Mouse (Mus musculus) bone marrow, adult 2 months (tissue): ENCODE data around the gene Slc7a5. TPM values are rescaled to one million over a fixed set of nuclear protein-coding genes. Genes with fewer than 3 reads are reported as not detected.
A peak's percentile ranks its signal among the peaks of the same experiment; 100 is the strongest.

Experiments
- H3K27ac ChIP-seq: fragments of 200-500 bp; 2 replicates; pipeline ENCODE4 v1.5.1; 2012; ENCODE audit warnings: low read depth, mild to moderate bottlenecking, control low read depth, inconsistent platforms, low read length; ENCODE audit not compliant: control insufficient read depth, poor library complexity, insufficient read depth
- H3K4me1 ChIP-seq: fragments of 200-500 bp; 2 replicates; pipeline ENCODE4 v1.6.1; 2011; ENCODE audit warnings: low read length; ENCODE audit not compliant: control insufficient read depth, insufficient read depth
- H3K4me3 ChIP-seq: fragments of 200-500 bp; replicated peaks from 2 replicates; pipeline ENCODE3; 2011; ENCODE audit warnings: mild to moderate bottlenecking, low read depth, low read length, control low read depth; ENCODE audit not compliant: control insufficient read depth
- CTCF ChIP-seq: fragments of 200-500 bp; IDR thresholded peaks from 2 replicates; pipeline ENCODE4 v1.5.1; 2011; ENCODE audit warnings: low read length, control low read depth; ENCODE audit not compliant: control insufficient read depth, insufficient read depth
- POLR2A ChIP-seq: fragments of 200-500 bp; IDR thresholded peaks from 2 replicates; pipeline ENCODE4 v1.6.1; 2011; ENCODE audit warnings: low read depth, mild to moderate bottlenecking, control low read depth, low read length, borderline replicate concordance; ENCODE audit not compliant: control insufficient read depth
- WGBS: fragments of 180-500 bp; shearing (Covaris S2); methylation state at CpG from one replicate; pipeline ENCODE4 v1.1.7; 2018; 5-methylcytosine and 5-hydroxymethylcytosine counted together
- polyA plus RNA-seq: library from polyadenylated mRNA; stranded (reverse); fragments of >200 nt; gene quantifications from 2 replicates; pipeline ENCODE4 v1.2.4, GENCODE M21; 2011; ENCODE audit warnings: low replicate concordance; ENCODE audit not compliant: missing spikeins, insufficient read depth, insufficient read length

The Slc7a5 gene
- polyA plus RNA-seq, 1 experiment: 66.4 TPM

DNA sequence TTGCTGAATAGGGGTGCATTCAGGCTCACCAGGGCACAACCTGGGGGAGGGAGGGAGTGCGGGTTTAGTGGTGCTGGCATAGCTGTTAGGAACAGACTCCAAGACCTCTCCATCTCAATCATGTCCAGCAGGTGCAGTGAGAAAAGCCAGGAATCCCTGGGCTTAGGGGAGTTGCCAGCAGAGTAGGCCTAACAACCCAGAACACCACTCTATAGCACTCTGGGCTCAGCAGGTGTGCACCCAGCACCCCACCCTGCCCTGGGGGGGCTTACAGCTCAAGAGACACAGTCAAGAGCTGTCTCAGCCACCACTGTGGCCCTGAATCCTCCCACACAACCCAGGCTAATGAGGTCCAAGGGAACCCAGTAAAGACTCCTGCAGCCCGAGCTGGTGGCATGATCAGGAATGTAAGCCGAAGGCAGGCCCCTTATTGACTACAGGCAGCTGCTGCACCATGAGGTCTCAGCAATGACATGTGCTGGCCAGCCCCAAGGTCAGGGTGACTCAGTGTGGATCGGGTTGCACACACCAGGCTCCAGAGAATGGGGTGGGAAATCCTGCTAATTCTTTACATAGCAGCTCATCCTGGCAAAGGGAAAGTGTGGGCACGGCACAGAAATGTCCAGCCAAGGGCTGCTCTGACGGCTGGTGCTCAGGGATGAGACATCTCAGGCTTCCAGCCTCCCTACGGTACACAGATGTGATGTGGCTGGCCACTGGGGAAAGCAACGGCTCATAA is 5.8 kb downstream of the Slc7a5 start:
- Histone ChIP-seq H3K4me3 (no peak overlapping the region), H3K27ac (no peak overlapping the region; the same call in 1 of the 2 replicates), H3K4me1 (peaks cover 4% of the 10 kb centered on the region; the same call in 1 of the 2 replicates)
- 85% methylated on average over 8 of the region's 8 CpGs for WGBS
- TF ChIP-seq CTCF (no peak), POLR2A (no peak)

DNA sequence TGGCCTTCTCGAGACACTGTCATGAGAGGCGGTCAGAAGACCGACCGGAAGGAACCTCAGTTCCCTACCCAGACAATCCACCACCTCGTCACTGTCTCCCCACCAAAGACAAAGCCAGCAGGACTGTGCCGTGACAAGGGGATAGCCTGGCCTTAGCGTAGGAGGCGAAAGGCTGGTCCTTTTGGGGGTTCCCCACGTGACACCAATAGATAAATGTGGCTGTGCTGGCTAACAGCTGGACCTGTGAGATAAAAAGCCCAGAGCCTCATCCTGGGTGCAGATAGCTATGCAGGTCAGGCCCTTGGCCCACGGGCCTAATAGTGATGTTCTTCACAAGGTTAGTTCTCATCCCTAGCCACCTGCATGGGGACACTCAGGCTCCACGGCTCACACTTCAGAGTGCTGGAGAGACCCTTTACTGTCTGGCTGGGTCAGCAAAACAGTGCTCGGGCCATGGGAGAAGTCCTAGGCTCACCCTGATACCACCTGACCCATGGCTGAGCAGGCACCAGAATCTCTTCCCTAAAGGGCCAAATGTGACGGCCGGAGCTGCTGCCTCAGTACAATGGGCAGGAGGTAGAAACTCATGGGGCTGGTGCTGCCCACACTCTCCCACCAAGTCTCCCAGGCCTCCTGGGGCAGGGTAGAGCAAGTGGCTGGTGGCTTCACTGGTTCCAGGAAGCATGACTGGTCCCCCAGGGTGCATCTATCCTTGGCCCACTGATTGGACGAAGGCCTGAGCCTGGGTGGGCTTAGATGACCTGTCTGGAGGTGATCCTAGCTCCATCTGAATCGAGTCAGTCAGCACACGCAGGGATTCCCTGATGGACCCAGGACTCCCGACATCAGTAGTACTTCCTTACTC is 8.1 kb downstream of the Slc7a5 start:
- TF ChIP-seq POLR2A (peak; percentile 56; the same call in 1 of the 2 replicates), CTCF (no peak)
- H3K4me3 ChIP-seq: peak overlapping the region; percentile 26
- WGBS: 70% methylated on average over 18 of the region's 18 CpGs
- peaks cover 4% of the 10 kb centered on the region; the same call in 1 of the 2 replicates for H3K4me1 ChIP-seq
- H3K27ac ChIP-seq: peak overlapping the region; percentile 96

DNA sequence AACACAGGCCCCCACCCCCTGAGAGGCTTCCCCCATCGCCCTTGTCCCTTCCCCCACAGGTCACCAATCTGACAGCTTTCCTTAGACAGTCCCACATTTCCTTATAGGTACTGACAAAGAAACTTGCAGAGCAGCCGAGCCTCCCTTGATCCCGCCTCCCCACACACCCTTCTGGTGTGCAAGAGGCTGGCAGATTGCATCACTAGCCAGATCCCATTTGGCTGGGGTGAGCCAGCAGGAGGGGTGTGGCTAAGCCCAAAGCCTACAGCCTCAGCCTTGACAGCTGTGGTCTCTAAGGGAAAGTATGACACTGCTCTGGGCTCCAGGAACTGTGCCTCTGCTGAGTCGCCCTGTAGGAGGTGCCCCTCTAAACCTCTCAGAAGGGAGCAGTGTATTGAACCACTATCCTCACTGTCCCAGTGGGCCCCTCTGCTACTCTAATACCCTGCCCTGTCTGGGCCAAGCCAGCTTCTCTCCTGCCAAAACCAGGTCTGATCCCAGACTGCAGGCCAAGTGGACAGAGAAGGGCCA is 9.0 kb downstream of the Slc7a5 start:
- Histone ChIP-seq H3K4me1 (peaks cover 4% of the 10 kb centered on the region; the same call in 1 of the 2 replicates), H3K4me3 (peak overlapping the region; percentile 19), H3K27ac (peak overlapping the region; percentile 96)
- TF ChIP-seq POLR2A: peak; percentile 57; the same call in 1 of the 2 replicates
- no peak for TF ChIP-seq CTCF
- 5% methylated on average over 4 of the region's 4 CpGs for WGBS

DNA sequence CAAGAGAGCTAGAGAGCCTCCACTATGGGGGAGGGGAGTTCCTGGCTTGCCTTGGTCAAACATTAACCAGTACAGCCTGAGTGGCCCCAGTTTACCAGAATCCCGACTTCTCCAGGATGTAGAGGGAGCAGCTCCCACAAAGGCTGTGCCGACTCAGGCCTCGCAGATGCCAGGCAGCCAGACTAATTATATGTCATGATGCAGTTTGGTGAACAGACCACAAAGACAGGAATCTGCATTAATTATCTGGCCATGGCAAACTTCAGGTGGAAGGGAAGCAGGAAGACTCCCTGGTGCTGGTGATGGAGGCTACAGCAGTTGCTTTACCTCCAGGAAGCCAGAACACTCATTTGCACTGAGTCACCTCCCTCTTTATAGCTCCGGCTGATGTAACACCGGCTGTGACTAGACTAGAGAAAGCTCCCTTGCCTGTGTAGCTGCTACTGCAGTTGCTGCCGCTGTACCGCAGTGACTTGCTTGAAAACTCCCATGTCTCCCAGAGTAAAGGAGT is 9.6 kb downstream of the Slc7a5 start:
- Histone ChIP-seq H3K4me1 (peaks cover 4% of the 10 kb centered on the region; the same call in 1 of the 2 replicates), H3K4me3 (peak overlapping the region; percentile 19), H3K27ac (peak overlapping the region; percentile 96)
- 48% methylated on average over 7 of the region's 7 CpGs for WGBS
- TF ChIP-seq CTCF (no peak), POLR2A (no peak)

DNA sequence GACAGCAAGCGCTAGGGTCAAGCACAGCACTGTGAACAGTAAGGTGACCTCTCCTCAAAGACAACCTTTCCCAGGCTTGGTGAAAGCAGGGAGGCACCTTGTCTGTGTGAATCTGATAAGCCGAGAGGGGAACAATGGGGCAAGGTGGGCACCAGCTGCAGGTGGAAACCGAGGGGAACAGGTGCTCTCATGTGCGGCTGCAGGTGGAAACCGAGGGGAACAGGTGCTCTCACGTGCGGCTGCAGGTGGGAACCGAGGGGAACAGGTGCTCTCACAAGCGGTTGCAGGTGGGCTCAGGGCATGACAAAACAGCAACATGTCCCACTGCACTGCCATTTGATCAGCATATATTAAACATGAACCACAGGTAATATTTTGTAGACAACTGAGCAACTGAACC is 10.3 kb downstream of the Slc7a5 start:
- TF ChIP-seq POLR2A (no peak), CTCF (no peak)
- Histone ChIP-seq H3K4me3 (no peak overlapping the region), H3K27ac (peak overlapping the region; percentile 25), H3K4me1 (peaks cover 4% of the 10 kb centered on the region; the same call in 1 of the 2 replicates)
- WGBS: 83% methylated on average over 9 of the region's 9 CpGs

DNA sequence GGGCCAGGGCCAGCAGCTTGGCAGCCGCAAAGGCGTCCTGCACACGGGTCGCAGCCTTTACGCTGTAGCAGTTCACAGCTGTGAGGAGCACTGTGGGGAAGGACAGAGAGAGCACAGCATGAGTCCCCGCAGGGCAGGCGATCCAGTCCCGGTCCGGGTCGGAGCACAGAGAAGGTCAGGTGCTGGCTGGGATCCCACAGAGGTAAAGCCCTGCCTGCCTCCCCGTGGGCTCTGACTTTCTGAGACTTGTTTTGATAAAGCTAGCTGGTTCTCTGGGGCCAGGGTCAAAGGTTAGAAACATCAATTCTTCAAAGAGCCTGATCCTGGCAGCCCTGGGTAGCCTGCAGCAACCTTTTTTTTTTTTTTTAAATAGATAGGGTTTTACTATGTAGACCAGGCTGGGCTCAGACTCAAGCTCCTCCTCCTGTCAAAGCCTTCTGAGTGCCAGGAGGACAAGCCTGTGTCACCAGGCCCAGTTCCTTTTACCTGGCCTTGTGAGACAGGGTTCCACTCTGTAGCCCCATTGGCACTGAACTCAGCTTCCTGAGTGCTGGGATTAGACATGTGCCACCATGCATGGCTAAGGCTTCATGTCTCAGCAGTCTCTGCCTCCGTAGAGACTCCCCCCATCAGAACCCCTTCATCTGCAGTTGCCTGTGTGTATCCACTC is 10.9 kb downstream of the Slc7a5 start:
- 94% methylated on average over 12 of the region's 12 CpGs for WGBS
- no peak overlapping the region for H3K4me3 ChIP-seq
- peaks cover 4% of the 10 kb centered on the region; the same call in 1 of the 2 replicates for H3K4me1 ChIP-seq
- TF ChIP-seq POLR2A: no peak
- no peak for TF ChIP-seq CTCF
- H3K27ac ChIP-seq: no peak overlapping the region; the same call in 1 of the 2 replicates

DNA sequence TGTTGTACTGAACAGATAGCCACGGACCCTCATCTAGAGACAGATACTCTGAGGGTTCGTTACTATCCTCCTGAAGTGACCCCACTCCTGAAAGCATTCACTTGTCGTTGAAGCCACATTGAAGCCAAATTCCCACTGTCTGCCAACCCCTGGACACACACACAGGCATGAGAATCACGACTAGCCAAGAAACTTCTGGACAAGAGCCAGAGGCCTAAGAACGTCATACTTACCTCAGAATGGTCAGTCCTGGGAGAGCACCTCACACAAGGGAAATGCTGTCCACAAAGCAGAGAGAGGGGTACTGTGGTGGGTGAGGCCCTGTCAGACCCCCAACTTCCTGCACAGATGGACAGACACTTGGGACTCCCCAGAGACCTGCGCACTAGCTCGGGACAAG is 11.6 kb downstream of the Slc7a5 start:
- 91% methylated on average over 7 of the region's 7 CpGs for WGBS
- TF ChIP-seq POLR2A: no peak
- TF ChIP-seq CTCF: no peak
- H3K4me1 ChIP-seq: peaks cover 4% of the 10 kb centered on the region; the same call in 1 of the 2 replicates
- H3K27ac ChIP-seq: no peak overlapping the region; the same call in 1 of the 2 replicates
- H3K4me3 ChIP-seq: no peak overlapping the region
